Mouse (Mus musculus): ENCODE measurements around the gene Gm10985.

The Gm10985 gene

DNA sequence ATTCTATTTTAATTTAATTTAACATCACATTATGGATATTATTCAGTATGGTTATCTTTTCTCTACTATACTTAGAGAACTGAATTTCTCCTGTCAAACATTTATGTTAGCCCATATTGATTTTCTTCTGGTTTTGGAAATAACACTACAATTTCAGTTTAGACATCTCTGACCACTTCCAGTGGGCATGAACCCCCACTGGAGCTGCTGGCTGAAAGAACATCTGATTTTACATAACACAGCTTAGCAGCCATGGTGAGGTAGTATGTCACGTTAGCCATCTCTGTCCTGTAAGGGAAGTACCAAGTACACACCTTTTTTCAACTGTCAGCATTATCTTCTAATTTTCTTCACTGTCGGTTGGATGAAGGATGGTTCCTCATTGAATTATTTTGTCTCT lies at the start of gene Gm10985:
Gene Gm10985, plus strand, starts transcription at position 301 of the 400 bp plus-strand sequence.
- DNase-seq = no peak

GRCm38 (mm10) chr3:53796933-53797332 lies 48.0 kb upstream of the Gm10985 start:
- no peak for DNase-seq

- no peak for DNase-seq
Measured at GRCm38 (mm10) chr3:53799671-53800070, 45.2 kb upstream of the Gm10985 start.

DNA sequence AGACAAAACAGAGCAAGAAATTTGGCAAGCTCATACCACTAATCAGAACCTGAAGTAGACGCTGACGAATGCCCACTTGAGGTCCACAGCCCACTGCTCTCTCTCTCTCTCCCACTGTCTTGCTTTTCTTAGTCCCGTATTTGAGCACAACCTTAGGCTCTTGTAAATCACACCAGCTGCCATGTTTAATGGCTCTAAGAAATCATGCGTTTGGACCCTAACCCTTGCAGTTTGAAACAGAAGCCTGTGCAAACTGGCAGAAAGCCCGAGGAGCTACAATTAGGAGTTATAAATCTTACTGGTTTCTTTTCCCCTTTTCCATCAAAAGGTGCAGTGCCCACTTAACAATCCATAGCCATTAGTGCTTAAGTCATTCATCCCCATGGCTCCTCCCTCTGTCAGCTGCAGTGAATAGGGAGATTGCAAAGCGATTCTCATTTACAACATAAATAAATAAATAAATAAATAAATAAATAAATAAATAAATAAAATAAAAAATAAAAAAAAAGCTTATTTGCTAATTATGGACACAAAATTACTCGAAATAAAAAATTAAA lies 31.4 kb upstream of the Gm10985 start:
- DNase-seq = peak; percentile 20

- DNase-seq = no peak
Measured at GRCm38 (mm10) chr3:53834238-53834637, 10.6 kb upstream of the Gm10985 start.

DNA sequence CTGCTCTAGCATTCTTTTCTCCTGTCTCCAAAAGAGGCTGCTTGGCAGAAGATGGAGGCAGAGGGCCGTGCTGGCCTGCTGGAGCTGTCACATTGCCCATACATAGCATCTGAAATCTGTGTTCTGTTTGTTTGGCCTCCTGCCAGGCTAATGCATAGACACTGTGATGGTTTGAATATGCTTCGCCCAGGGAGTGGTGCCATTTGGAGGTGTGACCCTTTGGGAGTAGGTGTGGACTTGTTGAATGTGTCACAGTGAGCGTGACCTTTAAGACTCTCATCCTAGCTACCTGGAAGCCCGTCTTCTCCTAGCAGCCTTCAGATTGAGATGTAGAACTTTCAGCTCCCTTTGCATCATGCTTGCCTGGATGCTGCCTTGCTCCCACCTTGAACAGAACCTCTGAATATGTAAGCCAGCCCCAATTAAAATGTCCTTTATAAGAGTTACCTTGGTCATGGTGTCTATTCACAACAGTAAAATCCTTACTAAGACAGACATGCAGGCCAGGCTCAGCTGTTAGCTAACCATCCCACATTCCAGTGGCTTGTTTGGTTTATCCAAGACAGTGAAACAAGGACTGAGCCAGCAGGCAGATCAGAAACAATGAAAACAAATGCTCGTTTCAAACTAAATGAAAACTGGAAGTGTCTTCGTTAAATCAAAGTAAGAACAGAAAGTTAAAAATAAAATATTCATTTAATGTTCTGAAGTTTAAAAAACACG lies 1.5 kb downstream of the Gm10985 start:
- DNase-seq = no peak

DNA sequence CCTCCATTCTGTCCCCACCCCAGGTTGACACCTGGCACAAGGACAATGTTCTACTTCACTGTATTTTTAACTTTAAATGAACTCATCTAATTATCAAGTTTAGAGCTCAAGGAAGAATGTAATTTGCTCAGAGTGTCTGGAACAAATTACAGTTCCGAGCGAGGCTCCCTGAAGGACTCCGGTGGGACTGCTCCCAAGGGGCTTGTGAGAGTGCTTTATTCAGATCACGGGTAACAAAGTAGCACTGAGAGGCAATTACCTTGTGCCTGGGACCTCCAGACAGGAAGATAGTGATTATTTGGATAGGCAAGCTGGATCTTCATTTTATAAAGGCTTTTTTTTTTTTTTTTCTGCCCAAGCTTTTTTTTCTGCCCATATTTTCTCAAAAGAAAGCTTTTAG lies 2.8 kb downstream of the Gm10985 start:
- DNase-seq = no peak

DNA sequence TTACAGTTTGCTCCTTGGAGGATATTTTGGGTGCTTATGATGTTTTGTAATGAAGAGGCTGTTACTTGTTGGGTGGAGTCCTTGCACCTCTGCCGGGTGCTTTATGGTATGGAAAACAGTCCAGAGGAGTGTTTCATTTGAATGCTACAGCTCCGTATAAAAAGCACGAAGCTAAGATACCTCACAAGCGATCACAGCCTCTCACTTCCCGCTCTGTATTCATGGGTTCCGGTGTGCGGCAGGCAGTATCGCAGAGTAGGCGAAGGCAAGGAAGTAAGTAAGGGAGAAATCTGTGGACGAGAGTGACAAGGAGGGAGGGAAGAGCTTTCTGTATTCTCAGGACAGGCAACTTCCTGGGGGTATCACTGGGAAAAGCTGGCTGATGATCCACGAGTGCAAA lies 3.4 kb downstream of the Gm10985 start:
- DNase-seq = no peak

- no peak for DNase-seq
Measured at GRCm38 (mm10) chr3:53854261-53854660, 9.4 kb downstream of the Gm10985 start.

DNA sequence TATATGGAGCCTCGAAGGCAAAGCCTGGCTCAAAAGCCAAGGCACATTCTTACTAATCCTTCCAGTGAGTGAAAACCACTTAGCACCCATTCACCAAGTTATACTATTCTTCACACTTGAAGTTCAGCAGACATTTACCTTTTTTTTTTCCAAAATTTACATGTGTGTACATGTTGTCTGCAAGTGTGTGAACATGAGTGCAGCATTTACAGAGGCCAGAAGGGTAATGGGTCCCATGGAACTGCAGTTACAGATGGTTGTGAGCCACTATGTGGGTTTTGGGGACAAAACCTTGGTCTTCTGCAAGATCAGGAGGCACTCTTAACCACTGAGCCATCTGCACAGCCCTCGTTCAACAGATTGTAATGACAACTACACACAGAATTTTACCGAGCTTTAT lies 9.9 kb downstream of the Gm10985 start:
- DNase-seq = no peak

DNA sequence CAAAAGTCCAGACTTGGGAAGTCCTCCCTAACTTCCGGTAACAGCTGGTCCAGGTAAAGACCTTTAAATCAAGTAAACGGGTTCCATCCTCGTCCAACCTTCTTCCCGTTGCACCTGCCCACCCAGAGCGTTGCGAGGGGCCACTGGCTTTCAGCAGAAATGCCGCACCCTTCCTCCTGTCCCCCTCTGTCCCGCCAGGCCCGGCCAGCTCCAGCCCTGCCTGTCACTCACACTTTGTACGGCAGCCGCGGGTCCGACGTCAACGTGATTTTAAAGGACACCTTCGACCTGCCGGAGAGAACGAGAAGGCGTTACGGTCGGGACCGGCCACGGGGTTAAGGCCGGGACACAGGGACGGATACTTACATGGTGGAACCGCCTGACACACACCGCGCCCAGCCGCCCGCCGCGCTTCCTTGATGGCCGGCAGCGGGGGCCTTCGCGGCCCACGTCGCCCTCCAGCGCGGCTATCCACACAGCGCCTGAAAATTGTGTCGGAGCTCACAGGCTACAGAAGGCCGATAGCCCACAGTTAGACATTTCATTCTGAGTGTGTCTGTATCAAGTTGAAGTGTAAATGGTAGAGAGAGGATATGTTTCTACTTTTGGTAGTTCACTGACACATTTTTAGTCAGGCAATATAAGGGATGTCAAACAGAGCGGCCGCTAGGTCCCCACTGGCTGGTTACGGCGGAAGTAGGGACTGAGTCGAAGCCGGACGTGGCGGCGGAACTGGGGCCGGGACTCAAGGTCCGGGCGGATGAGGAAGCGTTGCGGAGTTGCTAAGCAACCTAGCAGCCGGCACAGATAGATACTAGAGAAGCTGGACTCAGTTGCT lies 18.7 kb downstream of the Gm10985 start, which contains the start of gene Ufm1:
Gene Ufm1, minus strand, starts transcription at position 448 of the 838 bp plus-strand sequence.
- peak; percentile 98 for DNase-seq

GRCm38 (mm10) chr3:53868212-53868611 lies 23.3 kb downstream of the Gm10985 start:
- no peak for DNase-seq

GRCm38 (mm10) chr3:53869263-53869662 lies 24.4 kb downstream of the Gm10985 start:
- peak; percentile 4 for DNase-seq

- no peak for DNase-seq
Measured at GRCm38 (mm10) chr3:53870482-53870881, 25.6 kb downstream of the Gm10985 start.

DNA sequence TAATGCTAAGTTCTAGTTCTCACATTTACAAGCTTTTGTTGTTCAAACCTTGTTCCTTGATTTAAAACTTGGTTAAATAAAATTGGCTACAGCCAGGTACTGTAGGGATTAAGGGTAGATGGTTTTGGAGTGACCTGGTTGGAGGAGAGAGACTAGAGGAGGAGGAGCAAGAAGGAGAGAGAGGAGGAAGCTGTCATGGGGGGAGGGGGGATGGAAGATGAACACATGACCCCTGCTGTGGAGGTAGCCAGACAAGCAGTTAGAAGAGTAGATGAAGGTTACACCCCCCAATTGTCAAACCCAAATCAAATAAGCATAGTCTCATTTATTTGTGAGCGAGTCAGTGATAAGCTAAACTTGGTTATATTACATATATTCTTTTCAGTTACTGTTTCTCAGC lies 26.7 kb downstream of the Gm10985 start:
- DNase-seq = no peak

GRCm38 (mm10) chr3:53890619-53891540 lies 46.0 kb downstream of the Gm10985 start:
- DNase-seq = peak; percentile 4

Measured in embryo, embryonic 11 days (tissue).